Mouse (Mus musculus): ENCODE results near the gene Acy3. TPM values are rescaled to one million over a fixed set of nuclear protein-coding genes. Genes with fewer than 3 reads are reported as not detected.
"Not testable (repeated sequence)": the region's sequence is repeated elsewhere in the genome, so short reads cannot be mapped to it uniquely, and the experiment has no call there.

Acy3 gene
- polyA plus RNA-seq, 1 experiment: 4.6 TPM

DNA sequence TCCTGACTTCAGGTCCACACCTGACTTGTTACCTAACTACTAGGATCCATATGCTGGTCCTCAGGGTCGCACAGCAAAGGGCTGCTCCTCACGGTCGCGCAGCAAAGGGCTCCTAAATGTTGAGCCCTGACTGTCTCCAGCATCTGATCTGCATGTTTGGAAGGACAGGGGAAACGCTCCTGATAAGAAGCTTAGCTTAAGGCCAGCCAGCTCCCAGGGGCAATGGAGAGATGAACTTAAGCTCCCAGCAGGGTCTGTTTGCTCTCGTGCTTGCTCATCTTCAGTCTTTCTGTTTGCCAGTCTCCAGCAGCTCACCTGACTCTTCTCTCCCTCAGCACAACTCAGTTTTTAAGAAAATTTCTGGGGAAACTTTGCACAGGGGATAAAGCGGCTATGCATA is 46.3 kb downstream of the Acy3 start:
- no peak overlapping the region for H3K4me3 ChIP-seq (ENCODE audit: insufficient read depth, low read length)
- no peaks in the 10 kb centered on the region for H3K4me1 ChIP-seq (ENCODE audit: control insufficient read depth, insufficient read depth, low read length)
- no peak overlapping the region for H3K27ac ChIP-seq (ENCODE audit: insufficient read depth, low read length)
- TF ChIP-seq POLR2A (IDR thresholded peaks at IDR 0.05; ENCODE audit: extremely low read depth, insufficient read depth, low read length): no peak
- TF ChIP-seq CTCF (IDR thresholded peaks at IDR 0.05; ENCODE audit: extremely low read depth, insufficient read depth, low read length): no peak

DNA sequence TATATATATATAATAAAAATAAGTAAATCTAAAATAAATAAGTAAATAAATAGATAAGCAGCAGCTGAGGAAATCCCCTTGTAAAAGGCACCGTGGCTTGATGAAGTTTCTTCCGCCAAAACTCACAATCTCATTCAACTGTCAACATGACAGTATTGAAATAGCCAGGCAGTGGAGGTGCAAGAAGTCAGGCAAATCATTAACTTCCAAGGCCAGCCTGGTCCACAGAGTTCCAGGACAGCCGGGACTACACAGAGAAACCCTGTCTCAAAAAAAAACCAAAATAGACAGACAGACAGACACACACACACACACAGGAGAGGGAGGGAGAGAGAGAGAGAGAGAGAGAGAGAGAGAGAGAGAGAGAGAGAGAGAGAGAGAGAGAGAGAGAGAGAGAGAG is 46.9 kb downstream of the Acy3 start:
- no peak overlapping the region for H3K4me3 ChIP-seq (ENCODE audit: insufficient read depth, low read length)

DNA sequence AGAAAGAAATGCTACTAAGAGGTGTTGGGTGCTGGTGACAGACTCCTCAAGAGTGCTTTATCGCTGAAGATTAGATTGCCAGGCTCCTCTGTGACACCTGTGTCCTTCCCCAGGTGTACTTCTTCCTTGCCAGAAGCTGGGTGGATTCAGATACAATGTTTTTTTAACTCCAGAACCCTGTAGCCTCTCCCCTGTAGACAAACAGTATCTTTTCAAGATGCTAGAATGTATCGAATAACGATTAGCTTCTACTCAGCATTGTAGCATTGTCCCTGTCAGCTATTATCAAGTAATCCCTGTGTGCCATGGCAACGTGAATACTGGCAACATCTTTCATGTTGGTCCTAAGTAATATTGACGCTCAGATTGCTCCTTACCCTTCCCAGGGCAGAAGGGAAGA is 47.4 kb downstream of the Acy3 start:
- TF ChIP-seq CTCF (IDR thresholded peaks at IDR 0.05; ENCODE audit: extremely low read depth, insufficient read depth, low read length): no peak
- no peak for TF ChIP-seq POLR2A (IDR thresholded peaks at IDR 0.05; ENCODE audit: extremely low read depth, insufficient read depth, low read length)
- no peak overlapping the region for H3K27ac ChIP-seq (ENCODE audit: insufficient read depth, low read length)
- H3K4me3 ChIP-seq (ENCODE audit: insufficient read depth, low read length): no peak overlapping the region
- H3K4me1 ChIP-seq (ENCODE audit: control insufficient read depth, insufficient read depth, low read length): peaks cover 2% of the 10 kb centered on the region; the same call in 1 of the 2 replicates

More for the DNA sequence above, 46.9 kb downstream of the Acy3 start:
- no peak for TF ChIP-seq CTCF (IDR thresholded peaks at IDR 0.05; ENCODE audit: extremely low read depth, insufficient read depth, low read length)
- Histone ChIP-seq H3K4me1 (ENCODE audit: control insufficient read depth, insufficient read depth, low read length) (peaks cover 1% of the 10 kb centered on the region; the same call in 1 of the 2 replicates), H3K27ac (ENCODE audit: insufficient read depth, low read length) (no peak overlapping the region)

DNA sequence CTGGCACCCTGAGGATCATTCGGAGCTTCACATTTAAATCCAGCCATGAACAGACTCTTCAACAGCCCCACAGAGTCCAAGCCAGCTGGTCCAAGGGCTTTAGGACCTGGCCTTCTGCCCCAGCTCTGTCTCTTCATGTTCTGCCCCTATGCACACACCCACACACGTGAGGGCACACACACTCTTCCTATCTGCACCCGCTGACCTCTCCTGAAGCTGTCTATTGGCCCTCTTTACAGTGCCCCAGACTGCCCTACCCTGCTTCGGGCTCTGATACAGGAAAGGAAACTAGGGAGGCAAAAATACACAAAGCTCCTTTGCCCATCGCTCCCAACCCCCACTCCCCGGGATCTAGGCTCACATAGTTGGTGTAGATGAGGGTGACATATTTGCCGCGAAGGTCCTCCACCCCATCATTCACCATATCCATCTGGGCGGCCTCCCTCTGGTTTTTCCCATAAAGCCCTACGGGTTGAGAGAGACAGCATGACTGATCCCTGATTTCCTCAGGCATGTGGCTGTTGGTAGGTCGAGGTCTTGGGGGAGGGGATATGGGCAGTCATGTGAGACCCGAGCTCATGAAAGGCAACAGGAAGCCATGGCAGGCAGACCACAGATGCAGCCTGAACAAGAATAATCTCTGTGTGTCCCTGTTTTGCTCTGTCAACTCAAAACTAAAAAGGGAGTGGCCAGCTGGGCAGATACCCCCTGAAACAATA is 50.1 kb downstream of the Acy3 start:
- H3K27ac ChIP-seq (ENCODE audit: insufficient read depth, low read length): no peak overlapping the region

DNA sequence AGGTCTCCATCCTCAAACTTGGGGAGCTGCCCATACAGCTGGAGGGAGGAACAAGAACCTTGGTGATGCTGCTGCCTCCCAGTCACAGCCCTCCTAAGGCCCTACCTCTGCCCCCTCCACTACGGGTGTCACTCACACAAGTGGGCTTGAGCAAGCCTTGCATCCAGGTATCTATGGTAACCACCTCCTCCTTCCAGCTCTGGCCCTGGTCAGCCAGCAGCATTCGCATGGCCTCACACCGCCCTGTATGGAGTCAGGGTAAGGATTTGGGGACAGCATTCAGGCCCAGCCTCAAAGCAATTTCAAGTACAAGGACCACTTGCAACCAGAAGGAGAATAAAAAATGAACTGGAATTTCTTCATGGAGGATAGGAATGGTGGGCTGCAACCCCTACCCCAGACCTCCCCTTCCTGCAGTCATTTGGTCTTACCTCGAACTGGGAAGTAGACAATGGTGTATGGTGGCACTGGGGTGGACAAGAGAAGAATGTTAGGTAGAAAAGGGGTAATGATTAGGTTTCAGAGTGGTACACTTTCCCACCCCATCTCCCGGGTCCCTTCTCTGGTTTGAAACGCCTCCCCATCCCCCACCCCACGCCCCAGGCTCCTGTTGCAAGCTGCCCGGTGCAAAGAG is 50.9 kb downstream of the Acy3 start:
- peak overlapping the region; percentile 64 for H3K4me3 ChIP-seq (ENCODE audit: insufficient read depth, low read length)
- not testable (repeated sequence) for H3K27ac ChIP-seq (ENCODE audit: insufficient read depth, low read length); H3K4me1 ChIP-seq (ENCODE audit: control insufficient read depth, insufficient read depth, low read length)

More for the DNA sequence above, 50.1 kb downstream of the Acy3 start:
- Histone ChIP-seq H3K4me1 (ENCODE audit: control insufficient read depth, insufficient read depth, low read length) (peaks cover 2% of the 10 kb centered on the region; the same call in 1 of the 2 replicates), H3K4me3 (ENCODE audit: insufficient read depth, low read length) (no peak overlapping the region; the same call in 1 of the 2 replicates)
- TF ChIP-seq POLR2A (IDR thresholded peaks at IDR 0.05; ENCODE audit: extremely low read depth, insufficient read depth, low read length): no peak
- no peak for TF ChIP-seq CTCF (IDR thresholded peaks at IDR 0.05; ENCODE audit: extremely low read depth, insufficient read depth, low read length)

DNA sequence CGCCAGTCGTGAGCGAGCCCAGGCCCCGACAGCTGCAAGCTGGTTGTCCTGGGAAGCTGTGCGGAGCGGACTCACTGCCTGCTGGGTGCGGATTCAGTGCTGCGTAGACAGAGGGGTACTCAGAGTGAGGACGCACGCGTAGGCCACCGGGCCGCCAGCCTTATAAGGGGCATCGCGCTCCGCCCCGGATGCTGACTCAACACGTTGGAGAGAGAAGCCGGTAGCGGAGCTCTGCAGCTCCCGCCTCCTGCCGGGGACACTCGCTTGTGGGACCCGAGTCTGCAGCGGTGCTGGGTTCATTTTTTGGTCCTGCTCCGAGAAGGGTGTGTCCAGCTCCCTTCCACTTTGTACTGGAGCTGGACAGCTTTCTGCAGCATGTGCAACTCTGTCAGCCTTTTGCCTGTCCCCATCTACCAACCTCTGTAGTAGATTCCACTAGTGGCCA is 51.4 kb downstream of the Acy3 start, which contains the start of gene Gstp1:
TSS of gene Gstp1 (minus strand) at position 198 of the 445 bp plus-strand sequence.
- Histone ChIP-seq H3K4me1 (ENCODE audit: control insufficient read depth, insufficient read depth, low read length) (peaks cover 2% of the 10 kb centered on the region; the same call in 1 of the 2 replicates), H3K27ac (ENCODE audit: insufficient read depth, low read length) (0 out of 2 replicates have a peak within 1 kb of the TSS, but pooled peaks have one; percentile 55), H3K4me3 (ENCODE audit: insufficient read depth, low read length) (peak within 1 kb of the TSS; percentile 64)
- peak; percentile 96 for TF ChIP-seq POLR2A (IDR thresholded peaks at IDR 0.05; ENCODE audit: extremely low read depth, insufficient read depth, low read length)
- no peak for TF ChIP-seq CTCF (IDR thresholded peaks at IDR 0.05; ENCODE audit: extremely low read depth, insufficient read depth, low read length)

Other genes starting within 250 kb of the Acy3 start
- 26.7 and 29.1 TPM in 2 replicates for gene Kmt5b, start 219.1 kb upstream of the Acy3 start, polyA plus RNA-seq (2012; rRNA removed)
- gene Chka, start 134.8 kb upstream of the Acy3 start, polyA plus RNA-seq (2012; rRNA removed): 134 and 135 TPM in 2 replicates
- 34.4 and 38.4 TPM in 2 replicates for gene Tcirg1, start 79.4 kb upstream of the Acy3 start, polyA plus RNA-seq (2012; rRNA removed)
- gene Ndufs8, start 73.8 kb upstream of the Acy3 start, polyA plus RNA-seq (2012; rRNA removed): 274 and 288 TPM in 2 replicates
- gene Aldh3b1, start 56.8 kb upstream of the Acy3 start, polyA plus RNA-seq (2012; rRNA removed): 6.9 and 8.1 TPM in 2 replicates
- gene Unc93b1, start 51.4 kb upstream of the Acy3 start, polyA plus RNA-seq (2012; rRNA removed): 33.5 and 36.5 TPM in 2 replicates
- gene Aldh3b3, start 27.9 kb upstream of the Acy3 start, polyA plus RNA-seq (2012; rRNA removed): not detected in 2 replicates
- gene Aldh3b2, start 14.2 kb upstream of the Acy3 start, polyA plus RNA-seq (2012; rRNA removed): 2.1 and 2.4 TPM in 2 replicates
- not detected in 2 replicates for gene Tbx10, start 6.2 kb downstream of the Acy3 start, polyA plus RNA-seq (2012; rRNA removed)
- 4.7 and 7.6 TPM in 2 replicates for gene Nudt8, start 14.0 kb downstream of the Acy3 start, polyA plus RNA-seq (2012; rRNA removed)
- gene Gm49405, start 14.1 kb downstream of the Acy3 start, polyA plus RNA-seq (2012; rRNA removed): 3.1 and 3.2 TPM in 2 replicates
- 9.4 and 11.7 TPM in 2 replicates for gene Doc2g, start 16.7 kb downstream of the Acy3 start, polyA plus RNA-seq (2012; rRNA removed)
- gene Ndufv1, start 26.2 kb downstream of the Acy3 start, polyA plus RNA-seq (2012; rRNA removed): 260 and 262 TPM in 2 replicates
- 511 and 557 TPM in 2 replicates for gene Gstp1, start 51.4 kb downstream of the Acy3 start, polyA plus RNA-seq (2012; rRNA removed)
- gene Gstp2, start 59.5 kb downstream of the Acy3 start, polyA plus RNA-seq (2012; rRNA removed): 11.7 and 12.9 TPM in 2 replicates
- not detected in 2 replicates for gene Gstp3, start 73.0 kb downstream of the Acy3 start, polyA plus RNA-seq (2012; rRNA removed)
- gene Cabp2, start 95.0 kb downstream of the Acy3 start, polyA plus RNA-seq (2012; rRNA removed): not detected in 2 replicates
- 44.3 and 47.3 TPM in 2 replicates for gene Cdk2ap2, start 110.6 kb downstream of the Acy3 start, polyA plus RNA-seq (2012; rRNA removed)
- gene Pitpnm1, start 113.4 kb downstream of the Acy3 start, polyA plus RNA-seq (2012; rRNA removed): 293 and 340 TPM in 2 replicates
- 167 and 180 TPM in 2 replicates for gene Aip, start 139.3 kb downstream of the Acy3 start, polyA plus RNA-seq (2012; rRNA removed)
- gene Gpr152, start 153.2 kb downstream of the Acy3 start, polyA plus RNA-seq (2012; rRNA removed): 0.04 TPM in 2 replicates
- gene Cabp4, start 157.5 kb downstream of the Acy3 start, polyA plus RNA-seq (2012; rRNA removed): 0.08 and 0.17 TPM in 2 replicates
- gene Coro1b, start 162.0 kb downstream of the Acy3 start, polyA plus RNA-seq (2012; rRNA removed): 207 and 236 TPM in 2 replicates
- 1.3 and 1.6 TPM in 2 replicates for gene Ptprcap, start 167.0 kb downstream of the Acy3 start, polyA plus RNA-seq (2012; rRNA removed)
- gene Rps6kb2, start 176.8 kb downstream of the Acy3 start, polyA plus RNA-seq (2012; rRNA removed): 79.5 and 91.7 TPM in 2 replicates
- gene Carns1, start 188.9 kb downstream of the Acy3 start, polyA plus RNA-seq (2012; rRNA removed): 13.4 and 21.4 TPM in 2 replicates
- gene Tbc1d10c, start 204.7 kb downstream of the Acy3 start, polyA plus RNA-seq (2012; rRNA removed): 2.2 and 2.4 TPM in 2 replicates
- 385 and 421 TPM in 2 replicates for gene Ppp1ca, start 205.5 kb downstream of the Acy3 start, polyA plus RNA-seq (2012; rRNA removed)
- 17.3 and 18.4 TPM in 2 replicates for gene Rad9a, start 215.1 kb downstream of the Acy3 start, polyA plus RNA-seq (2012; rRNA removed)
- 2.4 and 2.8 TPM in 2 replicates for gene Clcf1, start 227.7 kb downstream of the Acy3 start, polyA plus RNA-seq (2012; rRNA removed)
- gene AC109138.7, start 227.8 kb downstream of the Acy3 start, polyA plus RNA-seq (2012; rRNA removed): not detected in 2 replicates
- 38.9 and 39.7 TPM in 2 replicates for gene Pold4, start 245.3 kb downstream of the Acy3 start, polyA plus RNA-seq (2012; rRNA removed)